Mouse (Mus musculus): ENCODE measurements at regions not wholly inside any gene's neighbourhood (a gene's known extent, or its start where the extent isn't known, plus 50 kb on each side); places are given as distances from the start of the nearest gene placed in this dataset.

GRCm38 (mm10) chr16:7647275-7647926, 777.5 kb downstream of the Tmem114 start:
- DNase-seq (ENCODE audit: low spot score in 2 of 2): no peak

DNA sequence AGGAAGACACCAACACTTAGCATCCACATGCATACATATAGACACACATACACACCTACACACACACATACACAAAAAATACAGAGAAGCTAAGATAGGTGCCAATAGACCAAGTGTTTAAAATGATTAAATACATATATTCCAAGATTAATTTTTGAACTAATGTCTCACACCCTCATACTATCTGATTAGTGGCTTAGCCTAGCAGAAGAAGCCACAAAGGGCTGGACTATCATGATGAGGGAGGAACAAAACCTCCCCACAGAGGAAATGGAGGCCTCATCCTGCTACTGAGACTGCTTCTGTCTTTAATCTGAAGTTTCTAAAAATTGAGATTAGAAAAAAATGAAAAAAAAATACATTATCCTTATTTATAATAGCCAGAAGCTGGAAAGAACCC, 780.6 kb downstream of the Tmem114 start:
- no peak for DNase-seq (ENCODE audit: low spot score in 2 of 2)

- peak in 1 of 2 experiments; percentile 17 for DNase-seq (ENCODE audit: low spot score in 2 of 2)
Measured at GRCm38 (mm10) chr16:7638955-7639755, 785.8 kb downstream of the Tmem114 start.

DNA sequence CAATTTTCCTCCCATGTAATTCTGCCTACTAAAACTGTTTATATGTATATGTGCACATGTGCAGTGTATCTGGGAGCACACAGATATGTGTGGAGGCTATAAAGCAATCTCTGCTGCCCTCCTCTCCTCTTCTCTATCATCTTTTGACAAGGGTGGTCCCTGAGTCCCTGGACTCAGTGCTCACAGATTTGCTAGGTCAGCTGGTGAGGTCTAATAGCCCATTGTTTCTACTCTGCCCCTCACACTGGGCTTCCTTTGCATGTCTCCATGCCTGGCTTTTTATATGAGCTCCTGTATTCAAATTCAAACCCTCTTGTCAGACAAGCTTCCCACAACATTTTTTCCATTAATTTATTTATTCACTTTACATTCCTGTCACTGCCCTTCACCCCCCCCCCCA, 786.9 kb downstream of the Tmem114 start:
- no peak for DNase-seq (ENCODE audit: low spot score in 2 of 2)

DNA sequence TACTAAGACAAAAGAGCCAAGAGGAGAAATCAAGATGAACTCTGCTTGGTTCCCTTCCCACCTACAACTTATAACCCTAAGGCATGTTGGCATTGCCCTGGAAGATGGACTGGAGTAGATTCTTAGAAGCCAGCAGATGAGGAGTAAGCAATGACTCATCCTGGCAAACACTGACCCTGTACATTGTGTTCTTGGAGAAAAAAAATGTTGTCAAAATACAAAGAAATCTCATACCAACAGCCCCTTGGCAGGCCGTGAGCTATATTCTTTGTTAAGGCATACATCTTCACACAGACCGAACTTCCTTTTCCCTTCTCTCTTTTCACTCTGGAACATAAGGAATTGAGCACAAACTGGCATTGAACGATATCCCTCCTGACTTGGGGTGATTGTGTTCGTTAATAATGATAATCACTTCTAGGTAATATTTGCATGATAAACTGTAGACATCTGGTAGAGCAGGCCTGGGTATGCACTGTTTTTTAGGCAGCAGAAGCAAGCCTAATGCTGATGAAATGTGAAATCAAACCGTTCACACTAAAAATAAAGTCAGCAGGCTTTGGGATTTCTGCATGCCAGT, 787.7 kb downstream of the Tmem114 start:
- DNase-seq (ENCODE audit: low spot score in 2 of 2): no peak

GRCm38 (mm10) chr16:7636326-7636725, 788.6 kb downstream of the Tmem114 start:
- no peak for DNase-seq (ENCODE audit: low spot score in 2 of 2)

- DNase-seq (ENCODE audit: low spot score in 2 of 2): no peak
Measured at GRCm38 (mm10) chr16:7632474-7632873, 792.5 kb downstream of the Tmem114 start.

GRCm38 (mm10) chr16:7628351-7628750, 796.6 kb downstream of the Tmem114 start:
- no peak for DNase-seq (ENCODE audit: low spot score in 2 of 2)

GRCm38 (mm10) chr16:7606602-7607001, 818.3 kb downstream of the Tmem114 start:
- no peak for DNase-seq (ENCODE audit: low spot score in 2 of 2)

- DNase-seq (ENCODE audit: low spot score in 2 of 2): no peak
Measured at GRCm38 (mm10) chr16:7602428-7602827, 822.5 kb downstream of the Tmem114 start.

GRCm38 (mm10) chr16:7574879-7575278, 850.1 kb downstream of the Tmem114 start:
- no peak for DNase-seq (ENCODE audit: low spot score in 2 of 2)

DNA sequence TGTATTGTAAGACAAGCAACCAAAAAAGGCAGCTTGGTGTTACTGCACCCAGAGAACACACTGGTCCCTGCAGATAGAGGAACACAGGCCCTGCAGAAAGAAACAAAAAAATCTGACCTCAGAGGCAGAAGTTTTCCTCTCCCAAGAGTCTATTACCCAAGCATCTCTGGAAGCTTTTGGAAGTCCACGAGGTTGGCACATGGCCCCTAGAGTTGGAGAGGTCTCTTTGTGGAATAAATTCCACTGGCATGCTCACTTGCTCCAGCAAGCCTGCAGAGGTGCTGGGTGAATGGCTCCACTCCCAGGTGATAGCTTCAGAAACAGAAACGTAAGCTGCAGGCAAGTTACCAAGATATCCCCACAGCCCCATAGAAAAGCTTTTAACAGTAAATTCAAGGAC, 864.1 kb downstream of the Tmem114 start:
- DNase-seq (ENCODE audit: low spot score in 2 of 2): no peak

GRCm38 (mm10) chr16:7559177-7559576, 865.8 kb downstream of the Tmem114 start:
- no peak for DNase-seq (ENCODE audit: low spot score in 2 of 2)

DNA sequence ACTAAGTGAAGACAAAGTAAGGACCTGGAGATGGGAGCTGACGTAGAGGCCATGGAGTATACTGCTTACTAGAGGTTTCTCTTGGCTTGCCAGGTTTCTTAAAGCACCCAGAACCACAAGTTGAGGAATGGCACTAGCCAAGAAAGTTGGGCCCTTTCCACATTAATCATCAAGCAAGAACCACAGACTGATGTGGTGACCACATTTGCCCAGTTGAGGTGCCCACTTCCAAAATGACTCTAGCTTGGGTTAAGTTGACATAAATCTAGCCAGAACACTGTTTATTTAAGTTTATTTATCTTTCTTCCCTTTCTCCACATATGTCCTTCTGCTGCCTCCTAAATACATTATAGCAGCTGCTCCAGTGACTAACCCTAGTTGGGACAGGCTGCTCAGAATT, 866.3 kb downstream of the Tmem114 start:
- DNase-seq (ENCODE audit: low spot score in 2 of 2): no peak

DNA sequence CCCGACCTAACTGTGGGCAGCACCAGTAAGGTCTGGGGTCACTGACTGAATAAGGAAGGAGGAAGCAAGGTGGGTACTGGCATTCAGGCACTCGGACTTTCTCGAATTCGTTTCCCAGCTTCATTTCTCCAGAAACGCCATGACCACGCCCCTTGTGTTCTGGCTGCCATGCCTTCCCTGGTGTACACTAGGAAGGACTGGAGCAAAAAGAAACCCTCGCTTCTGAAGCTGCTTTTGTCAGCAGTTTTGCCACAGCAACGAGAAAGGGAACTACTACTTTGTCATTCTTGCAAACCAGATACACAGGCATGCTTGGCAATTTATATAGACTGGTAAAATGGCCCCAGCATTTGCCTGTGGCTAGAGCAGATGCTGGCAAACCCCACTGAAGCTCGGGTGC, 869.0 kb downstream of the Tmem114 start:
- DNase-seq (ENCODE audit: low spot score in 2 of 2): no peak

GRCm38 (mm10) chr16:7549568-7549967, 875.4 kb downstream of the Tmem114 start:
- no peak for DNase-seq (ENCODE audit: low spot score in 2 of 2)

DNA sequence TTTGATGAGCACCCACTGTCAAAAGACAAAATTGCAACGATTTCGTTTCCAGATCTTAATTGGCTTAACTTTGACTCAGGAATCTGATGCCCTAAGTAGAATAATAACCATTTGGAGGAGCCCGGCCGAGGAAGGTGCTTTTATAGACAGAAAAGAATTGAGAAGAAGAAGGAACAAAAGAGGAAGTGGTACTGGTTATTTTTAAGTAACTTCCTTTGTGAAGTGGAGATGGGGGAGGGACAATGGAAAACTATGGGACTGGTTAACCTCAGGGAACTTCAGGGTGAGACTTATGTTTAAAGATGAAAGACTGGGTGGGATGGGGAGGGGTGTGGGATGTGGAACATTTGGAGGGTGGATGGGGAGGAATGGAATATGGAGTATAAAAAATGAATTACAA, 880.9 kb downstream of the Tmem114 start:
- no peak for DNase-seq (ENCODE audit: low spot score in 2 of 2)

- DNase-seq (ENCODE audit: low spot score in 2 of 2): no peak
Measured at GRCm38 (mm10) chr16:7529811-7530210, 895.1 kb downstream of the Tmem114 start.

- no peak for DNase-seq (ENCODE audit: low spot score in 2 of 2)
Measured at GRCm38 (mm10) chr16:7528963-7529362, 896.0 kb downstream of the Tmem114 start.

GRCm38 (mm10) chr16:7527923-7528776, 896.8 kb downstream of the Tmem114 start:
- peak in 1 of 2 experiments; percentile 4 for DNase-seq (ENCODE audit: low spot score in 2 of 2)

DNA sequence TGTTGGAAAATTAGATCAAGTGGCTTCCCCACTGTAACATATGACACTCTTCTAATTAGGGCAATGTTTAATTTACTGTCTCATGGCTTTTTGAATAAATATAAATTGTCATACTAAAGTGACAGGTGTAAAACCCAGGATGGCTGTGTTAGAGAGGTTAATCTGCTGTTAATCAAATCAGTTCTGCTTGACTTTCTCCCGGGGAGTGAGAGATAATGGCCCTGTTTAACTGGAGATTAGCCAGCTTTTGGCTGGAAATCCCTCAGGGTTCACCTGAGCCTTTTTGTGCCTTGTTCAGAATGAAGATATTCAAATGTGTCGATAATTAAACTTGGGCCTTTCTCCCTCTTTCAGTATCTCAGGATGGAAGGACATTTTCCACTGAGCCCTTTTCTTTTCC, 906.2 kb downstream of the Tmem114 start:
- DNase-seq (ENCODE audit: low spot score in 2 of 2): no peak

All from right cerebral cortex, adult 2 months (tissue).